23 mouse cellular contexts compared by ENCODE assay signal in genomic region chr1:139839290-139839689, GRCm38 (mm10). TPM values are rescaled to one million over a fixed set of nuclear protein-coding genes. Genes with fewer than 3 reads are reported as not detected.
DNase-seq lines count a peak whose midpoint lies in the region; ATAC-seq lines count a peak whose summit lies in the region.
"Had no signal": no experiment of that assay in that cellular context is flagged by ENCODE, and none has a peak within 500 bp of the region (broad histone marks: within the 10 kb centered on the region; RNA-seq: fewer than 3 reads in every experiment).

No protein-coding gene starts in this region.

- ATAC-seq in midbrain, embryonic 11.5 days (ENCODE audit: low FRiP score) = 0 out of 2 replicates have a peak, but pooled peaks have one; percentile 40
- no peak for ATAC-seq in midbrain, embryonic 16.5 days
- ATAC-seq: forebrain, embryonic 15.5 days; forebrain, postnatal 0 days had no signal

- H3K9ac ChIP-seq in midbrain, embryonic 11.5 days (ENCODE audit: low read length) = no peak overlapping the region
- no peak overlapping the region for H3K9ac ChIP-seq in midbrain, embryonic 16.5 days (ENCODE audit: low read depth, low read length)
- H3K9ac ChIP-seq: embryonic facial prominence, embryonic 12.5 days; forebrain, embryonic 12.5 days; forebrain, embryonic 15.5 days; forebrain, postnatal 0 days had no signal

- H3K4me2 ChIP-seq in midbrain, embryonic 11.5 days = no peak overlapping the region
- H3K4me2 ChIP-seq in midbrain, embryonic 16.5 days (ENCODE audit: low read length) = no peak overlapping the region
- H3K4me2 ChIP-seq: embryonic facial prominence, embryonic 12.5 days; forebrain, embryonic 12.5 days; forebrain, embryonic 15.5 days had no signal

- DNase-seq in midbrain, embryonic 11.5 days (ENCODE audit: low spot score, missing footprints) = no peak
- peak; percentile 26 for DNase-seq in Muller cell, postnatal 12 days (ENCODE audit: inconsistent ontology term)
- DNase-seq in ZHBTc4 (ENCODE audit: low read depth, low spot score) = peak; percentile 15
- DNase-seq in neural tube, embryonic 10.5 days (ENCODE audit: extremely low spot score, low spot score) = no peak
- DNase-seq in adrenal gland, postnatal 25 days = no peak
- no peak for DNase-seq in adrenal gland, postnatal 10 days
- DNase-seq: adrenal gland, adult 2 months; adrenal gland, postnatal 14 days; cerebellum, adult 11-12 months; cerebellum, adult 2 months; cerebellum, adult 9-10 months; cerebellum, postnatal 10 days; cerebellum, postnatal 25 days; forebrain, postnatal 0 days had no signal

- 57% methylated on average over 2 of the region's 2 CpGs for WGBS in midbrain, embryonic 11.5 days
- 46% methylated on average over 2 of the region's 2 CpGs for WGBS in midbrain, embryonic 16.5 days

- H3K4me1 ChIP-seq in midbrain, embryonic 11.5 days (ENCODE audit: control insufficient read depth, insufficient read depth, low read length) = no peaks in the 10 kb centered on the region
- H3K4me1 ChIP-seq in midbrain, embryonic 16.5 days (ENCODE audit: control insufficient read depth, insufficient read depth, low read length) = no peaks in the 10 kb centered on the region
- H3K4me1 ChIP-seq: embryonic facial prominence, embryonic 10.5 days; embryonic facial prominence, embryonic 12.5 days; forebrain, embryonic 12.5 days; forebrain, embryonic 15.5 days had no signal

- H3K27ac ChIP-seq in midbrain, embryonic 11.5 days (ENCODE audit: low read depth, low read length) = no peak overlapping the region
- H3K27ac ChIP-seq in midbrain, embryonic 16.5 days (ENCODE audit: low read length) = no peak overlapping the region
- H3K27ac ChIP-seq: embryonic facial prominence, embryonic 10.5 days; embryonic facial prominence, embryonic 12.5 days; forebrain, embryonic 12.5 days; forebrain, embryonic 15.5 days had no signal

- no peaks in the 10 kb centered on the region for H3K36me3 ChIP-seq in midbrain, embryonic 11.5 days (ENCODE audit: control insufficient read depth, insufficient read depth, low read length)
- no peaks in the 10 kb centered on the region for H3K36me3 ChIP-seq in midbrain, embryonic 16.5 days (ENCODE audit: control insufficient read depth, insufficient read depth, low read length)
- H3K36me3 ChIP-seq: embryonic facial prominence, embryonic 10.5 days; embryonic facial prominence, embryonic 12.5 days; forebrain, embryonic 12.5 days; forebrain, embryonic 15.5 days; G1E had no signal

- H3K9me3 ChIP-seq in midbrain, embryonic 11.5 days (ENCODE audit: control insufficient read depth, low read length) = no peaks in the 10 kb centered on the region
- no peaks in the 10 kb centered on the region for H3K9me3 ChIP-seq in midbrain, embryonic 16.5 days (replicated peaks; ENCODE audit: control insufficient read depth, low read length, poor library complexity, severe bottlenecking)
- H3K9me3 ChIP-seq: embryonic facial prominence, embryonic 10.5 days; embryonic facial prominence, embryonic 12.5 days; forebrain, embryonic 12.5 days; forebrain, embryonic 15.5 days had no signal

- H3K27me3 ChIP-seq in midbrain, embryonic 11.5 days (ENCODE audit: control insufficient read depth, insufficient read depth, low read length) = no peaks in the 10 kb centered on the region
- H3K27me3 ChIP-seq in midbrain, embryonic 16.5 days (ENCODE audit: control insufficient read depth, insufficient read depth, low read depth, low read length) = no peaks in the 10 kb centered on the region
- H3K27me3 ChIP-seq: embryonic facial prominence, embryonic 12.5 days; forebrain, embryonic 12.5 days; forebrain, embryonic 15.5 days had no signal

- H3K4me3 ChIP-seq in midbrain, embryonic 11.5 days (ENCODE audit: low read depth, low read length) = no peak overlapping the region
- no peak overlapping the region for H3K4me3 ChIP-seq in midbrain, embryonic 16.5 days (ENCODE audit: low read depth, low read length)
- H3K4me3 ChIP-seq: embryonic facial prominence, embryonic 10.5 days; embryonic facial prominence, embryonic 12.5 days; forebrain, embryonic 12.5 days; forebrain, embryonic 15.5 days had no signal

RNA-seq across cellular contexts. Expression of gene Cfhr2, which starts 19.2 kb away (rescaled TPM):
- not detected in 2 replicates for polyA plus RNA-seq in midbrain, embryonic 11.5 days (2014; fragmentation: Nextera tagmentation; extraction: Ambion mirVana)
- not detected in 2 replicates for polyA plus RNA-seq in midbrain, embryonic 16.5 days (2015; fragmentation: Nextera tagmentation; extraction: Ambion mirVana)
- 3.2 and 5.4 TPM in 2 replicates for total RNA-seq in adrenal gland, postnatal 25 days (2021)
- 10 to 100 TPM; 14.4 to 37.0 TPM for total RNA-seq in adrenal gland, postnatal 10 days (2021)
- total RNA-seq: forebrain, postnatal 0 days; G1E had no signal
- polyA plus RNA-seq: adrenal gland, adult 2 months; C2C12; cerebellum, adult 2 months; cortical plate, adult 2 months; embryonic facial prominence, embryonic 10.5 days; embryonic facial prominence, embryonic 12.5 days; forebrain, embryonic 12.5 days; forebrain, embryonic 15.5 days; forebrain, postnatal 0 days; G1E had no signal

RNA-seq across cellular contexts. Expression of gene Gm4788, which starts 58.2 kb away (rescaled TPM):
- not detected in 2 replicates for polyA plus RNA-seq in midbrain, embryonic 11.5 days (2014; fragmentation: Nextera tagmentation; extraction: Ambion mirVana)
- not detected in 2 replicates for polyA plus RNA-seq in midbrain, embryonic 16.5 days (2015; fragmentation: Nextera tagmentation; extraction: Ambion mirVana)
- 0.30 and 1.7 TPM in 2 replicates for total RNA-seq in adrenal gland, postnatal 25 days (2021)
- total RNA-seq in adrenal gland, postnatal 10 days (2021) = 10 to 100 TPM in 1 of 2 experiments, 1 to 10 TPM in 1; 5.4 to 12.9 TPM
- total RNA-seq: forebrain, postnatal 0 days; G1E had no signal
- polyA plus RNA-seq: adrenal gland, adult 2 months; C2C12; cerebellum, adult 2 months; cortical plate, adult 2 months; embryonic facial prominence, embryonic 10.5 days; embryonic facial prominence, embryonic 12.5 days; embryonic facial prominence, embryonic 14.5 days; forebrain, embryonic 12.5 days; forebrain, embryonic 15.5 days; forebrain, postnatal 0 days; G1E had no signal

Comparison
In these comparisons a context has a peak if more than half of its experiments do, and no peak if none do; other contexts are left out.
1. DNase-seq: peak in Muller cell, postnatal 12 days (single experiment) and ZHBTc4 (single experiment); none in midbrain, embryonic 11.5 days (single experiment), neural tube, embryonic 10.5 days (single experiment), adrenal gland, postnatal 25 days (single experiment) and adrenal gland, postnatal 10 days (single experiment).